Mouse (Mus musculus) kidney, embryonic 16.5 days (tissue): ENCODE results near the gene Ccdc63. TPM values are rescaled to one million over a fixed set of nuclear protein-coding genes. Genes with fewer than 3 reads are reported as not detected.

ENCODE experiments used
- ATAC-seq: fragments of 200-750 bp; cut with Nextera tagmentation; 2 replicates; pipeline ENCODE4 v1.8.0; 2017; ENCODE audit warnings: moderate TSS enrichment; ENCODE audit not compliant: low FRiP score, low TSS enrichment
- H3K27ac ChIP-seq: fragments of 300-500 bp; sonication (generic); 2 replicates; pipeline ENCODE4 v1.5.1; 2014; ENCODE audit warnings: low read length
- H3K27me3 ChIP-seq: fragments of 300-500 bp; sonication (generic); 2 replicates; pipeline ENCODE4 v1.6.1; 2014; ENCODE audit warnings: low read length, control low read depth, mixed read lengths; ENCODE audit not compliant: insufficient read depth
- H3K36me3 ChIP-seq: fragments of 300-500 bp; sonication (generic); 2 replicates; pipeline ENCODE4 v1.6.1; 2014; ENCODE audit warnings: low read length, control low read depth, mixed read lengths; ENCODE audit not compliant: insufficient read depth
- H3K4me1 ChIP-seq: fragments of 300-500 bp; sonication (generic); 2 replicates; pipeline ENCODE4 v1.6.1; 2014; ENCODE audit warnings: low read length, control low read depth, mixed read lengths; ENCODE audit not compliant: insufficient read depth
- H3K4me2 ChIP-seq: fragments of 300-500 bp; sonication (generic); replicated peaks from 2 replicates; pipeline ENCODE4 v1.6.1; 2014; ENCODE audit warnings: low read depth, low read length
- H3K4me3 ChIP-seq: fragments of 300-500 bp; sonication (generic); 2 replicates; pipeline ENCODE4 v1.5.1; 2014; ENCODE audit warnings: mild to moderate bottlenecking, low read length
- H3K9ac ChIP-seq: fragments of 300-500 bp; sonication (generic); replicated peaks from 2 replicates; pipeline ENCODE4 v1.6.1; 2014; ENCODE audit warnings: low read length
- H3K9me3 ChIP-seq: fragments of 300-500 bp; sonication (generic); 2 replicates; pipeline ENCODE4 v1.6.1; 2016; ENCODE audit warnings: low read length, control low read depth
- WGBS: fragments of 180-500 bp; shearing (Covaris S2); extraction: QIAGEN DNeasy Blood & Tissue Kit; methylation state at CpG from one replicate; pipeline ENCODE4 v1.1.7; 2014; 5-methylcytosine and 5-hydroxymethylcytosine counted together
- polyA plus RNA-seq: library from polyadenylated mRNA; unstranded; fragments of >200 nt; fragmentation: Nextera tagmentation; extraction: Ambion mirVana; gene quantifications from 2 replicates; pipeline ENCODE4 v1.2.1, GENCODE M21; 2015

Gene Ccdc63
- polyA plus RNA-seq, 1 experiment from 2014 or later = not detected

DNA sequence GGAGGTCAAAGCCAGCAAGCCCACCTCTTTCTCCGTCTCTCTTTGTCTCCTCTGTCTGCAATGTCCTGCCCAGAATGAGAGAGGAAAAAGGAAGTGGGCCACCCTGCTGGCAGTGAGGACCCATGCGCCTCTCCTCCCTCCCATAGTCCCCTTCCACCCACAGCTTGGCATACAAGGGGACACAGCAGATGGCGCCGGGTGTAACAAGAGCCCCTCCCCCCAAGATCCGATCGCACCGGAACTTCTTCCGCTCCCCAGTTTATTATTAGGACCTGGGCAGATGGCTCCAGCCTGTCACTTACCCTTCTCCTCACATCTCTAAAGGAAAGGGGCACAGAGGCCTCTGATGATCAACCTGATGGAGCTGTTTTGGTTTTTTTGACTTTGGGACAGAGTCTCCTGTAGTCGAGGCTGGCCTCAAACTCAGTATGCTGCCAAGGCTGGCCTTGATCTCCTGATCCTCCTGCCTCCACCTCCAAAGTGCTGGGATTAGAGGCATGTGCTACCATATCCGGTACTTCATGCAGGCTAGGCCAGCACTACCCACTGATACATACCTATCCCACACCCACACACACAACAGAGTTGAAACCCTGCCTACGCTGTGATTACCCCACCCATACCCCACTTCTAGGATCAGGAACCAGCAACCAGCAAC is 10.2 kb downstream of the Ccdc63 start:
- H3K4me1 ChIP-seq = peaks cover 12% of the 10 kb centered on the region
- H3K4me3 ChIP-seq = no peak overlapping the region
- no peak overlapping the region for H3K9ac ChIP-seq
- ATAC-seq = no peak
- no peaks in the 10 kb centered on the region for H3K9me3 ChIP-seq
- no peak overlapping the region for H3K27ac ChIP-seq
- WGBS = 87% methylated on average over 11 of the region's 11 CpGs
- H3K36me3 ChIP-seq = no peaks in the 10 kb centered on the region
- no peak overlapping the region for H3K4me2 ChIP-seq
- no peaks in the 10 kb centered on the region for H3K27me3 ChIP-seq

DNA sequence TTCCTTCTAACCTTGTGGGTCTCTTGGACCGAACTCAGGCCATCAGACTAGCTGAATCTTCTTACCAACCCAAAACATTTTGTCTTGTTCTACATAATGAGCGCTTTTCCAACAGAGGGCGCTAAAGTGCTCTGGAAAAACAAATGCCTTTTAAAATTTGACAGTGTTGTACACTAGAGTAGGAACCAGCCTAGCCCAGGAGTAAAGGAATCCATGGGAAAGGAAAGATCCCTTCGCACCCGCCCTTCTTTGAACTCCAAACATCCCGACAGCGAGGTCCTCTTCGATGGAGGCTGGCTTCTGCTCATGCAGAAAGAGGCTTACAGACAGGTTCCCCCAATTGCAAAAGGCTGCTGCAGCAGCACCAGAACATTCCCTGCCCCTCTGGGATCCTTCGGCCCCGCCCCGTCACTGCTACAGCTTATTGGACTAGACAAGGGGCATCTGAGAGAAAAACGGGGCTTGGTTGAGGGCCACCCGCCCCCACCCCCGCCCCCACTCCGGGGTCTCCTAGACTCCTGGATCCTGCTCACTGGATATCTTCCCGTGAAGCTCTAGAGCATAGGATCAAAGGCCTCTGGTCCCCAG is 11.5 kb downstream of the Ccdc63 start:
- H3K4me1 ChIP-seq = peaks cover 12% of the 10 kb centered on the region
- ATAC-seq = 0 out of 2 replicates have a peak, but pooled peaks have one; percentile 24
- no peaks in the 10 kb centered on the region for H3K27me3 ChIP-seq
- WGBS = 29% methylated on average over 16 of the region's 16 CpGs
- no peak overlapping the region for H3K27ac ChIP-seq
- no peak overlapping the region for H3K4me3 ChIP-seq
- no peaks in the 10 kb centered on the region for H3K36me3 ChIP-seq
- 0 out of 2 replicates have a peak overlapping the region, but pooled peaks have one; percentile 13 for H3K9ac ChIP-seq
- H3K4me2 ChIP-seq = 0 out of 2 replicates have a peak overlapping the region, but pooled peaks have one; percentile 24
- no peaks in the 10 kb centered on the region for H3K9me3 ChIP-seq

GRCm38 (mm10) chr5:122125211-122125760 is 15.3 kb downstream of the Ccdc63 start:
- Histone ChIP-seq H3K9ac (no peak overlapping the region), H3K27ac (no peak overlapping the region), H3K4me1 (no peaks in the 10 kb centered on the region), H3K4me2 (no peak overlapping the region), H3K27me3 (no peaks in the 10 kb centered on the region), H3K4me3 (no peak overlapping the region), H3K9me3 (no peaks in the 10 kb centered on the region), H3K36me3 (no peaks in the 10 kb centered on the region)
- 58% methylated on average over 8 of the region's 8 CpGs for WGBS
- no peak for ATAC-seq

DNA sequence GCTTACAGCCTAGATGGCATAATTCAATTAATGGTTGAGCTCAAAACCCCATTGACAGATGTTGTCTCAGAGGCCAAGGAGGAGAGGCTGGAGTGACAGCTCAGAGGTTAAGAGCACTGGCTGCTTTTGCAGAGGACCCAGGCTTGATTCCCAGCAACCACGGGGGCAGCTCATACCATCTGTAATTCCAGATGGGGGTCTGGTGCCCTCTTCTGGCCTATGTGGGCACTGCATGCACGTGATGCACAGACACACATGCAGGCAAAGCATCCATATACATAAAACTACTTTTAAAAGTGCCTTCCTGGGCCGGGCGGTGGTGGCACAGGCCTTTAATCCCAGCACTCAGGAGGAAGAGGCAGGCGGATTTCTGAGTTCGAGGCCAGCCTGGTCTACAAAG is 24.4 kb downstream of the Ccdc63 start:
- H3K27ac ChIP-seq = no peak overlapping the region
- no peak overlapping the region for H3K9ac ChIP-seq
- H3K4me2 ChIP-seq = no peak overlapping the region
- no peaks in the 10 kb centered on the region for H3K9me3 ChIP-seq
- no peak overlapping the region for H3K4me3 ChIP-seq
- ATAC-seq = no peak
- 87% methylated on average over 6 of the region's 6 CpGs for WGBS
- no peaks in the 10 kb centered on the region for H3K36me3 ChIP-seq
- no peaks in the 10 kb centered on the region for H3K27me3 ChIP-seq
- no peaks in the 10 kb centered on the region for H3K4me1 ChIP-seq

GRCm38 (mm10) chr5:122115266-122115763 is 25.3 kb downstream of the Ccdc63 start:
- no peak overlapping the region for H3K27ac ChIP-seq
- ATAC-seq = no peak
- no peaks in the 10 kb centered on the region for H3K4me1 ChIP-seq
- H3K36me3 ChIP-seq = no peaks in the 10 kb centered on the region
- no peak overlapping the region for H3K4me2 ChIP-seq
- H3K9ac ChIP-seq = no peak overlapping the region
- no peaks in the 10 kb centered on the region for H3K27me3 ChIP-seq
- H3K9me3 ChIP-seq = no peaks in the 10 kb centered on the region
- 97% methylated on average over 9 of the region's 9 CpGs for WGBS
- H3K4me3 ChIP-seq = no peak overlapping the region

DNA sequence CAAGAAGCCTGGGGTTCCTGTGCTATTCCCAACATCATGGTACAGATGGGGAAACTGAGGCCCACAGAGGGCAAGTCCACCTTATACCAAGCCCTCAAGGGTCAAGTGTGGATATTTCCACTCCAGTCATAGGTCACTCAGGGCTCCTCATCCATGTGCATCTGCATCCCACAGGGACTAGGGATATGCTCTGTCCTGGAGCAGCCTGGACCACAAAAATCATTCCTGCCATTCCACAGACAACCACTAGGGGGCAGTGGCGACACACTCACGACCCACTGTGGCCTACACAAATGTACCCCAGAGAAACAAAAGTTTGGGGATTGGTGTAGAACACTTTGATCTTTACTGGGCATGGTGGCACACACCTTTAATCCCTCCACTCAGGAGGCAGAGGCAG is 26.4 kb downstream of the Ccdc63 start:
- no peak overlapping the region for H3K4me2 ChIP-seq
- 2% methylated on average over 2 of the region's 2 CpGs for WGBS
- no peak overlapping the region for H3K27ac ChIP-seq
- no peak overlapping the region for H3K4me3 ChIP-seq
- no peaks in the 10 kb centered on the region for H3K36me3 ChIP-seq
- H3K27me3 ChIP-seq = no peaks in the 10 kb centered on the region
- no peak overlapping the region for H3K9ac ChIP-seq
- H3K4me1 ChIP-seq = peaks cover 1% of the 10 kb centered on the region; the same call in 1 of the 2 replicates
- no peak for ATAC-seq
- H3K9me3 ChIP-seq = no peaks in the 10 kb centered on the region

DNA sequence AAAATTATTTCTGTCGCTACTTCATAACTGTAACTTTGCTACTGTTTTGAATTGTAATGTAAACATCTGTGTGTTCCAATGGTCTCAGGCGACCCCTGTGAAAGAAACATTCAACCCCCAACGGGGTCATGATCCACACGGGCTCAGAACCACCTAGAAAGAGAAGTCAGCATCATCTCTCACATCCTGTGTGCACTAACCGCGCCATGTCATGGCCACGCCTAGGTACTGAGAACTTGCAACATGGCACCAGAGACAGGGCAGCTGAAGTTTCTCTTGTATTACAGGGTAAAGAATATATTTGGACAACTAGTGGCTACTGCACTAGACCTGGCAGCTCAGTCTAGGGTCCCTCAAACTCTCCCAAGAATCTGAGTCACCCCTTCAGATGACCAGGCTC is 27.2 kb downstream of the Ccdc63 start:
- H3K4me2 ChIP-seq = no peak overlapping the region
- H3K27ac ChIP-seq = no peak overlapping the region
- 78% methylated on average over 7 of the region's 7 CpGs for WGBS
- no peaks in the 10 kb centered on the region for H3K36me3 ChIP-seq
- ATAC-seq = no peak
- H3K4me1 ChIP-seq = peaks cover 3% of the 10 kb centered on the region; the same call in 1 of the 2 replicates
- H3K9ac ChIP-seq = no peak overlapping the region
- H3K4me3 ChIP-seq = no peak overlapping the region
- H3K9me3 ChIP-seq = no peaks in the 10 kb centered on the region
- no peaks in the 10 kb centered on the region for H3K27me3 ChIP-seq

DNA sequence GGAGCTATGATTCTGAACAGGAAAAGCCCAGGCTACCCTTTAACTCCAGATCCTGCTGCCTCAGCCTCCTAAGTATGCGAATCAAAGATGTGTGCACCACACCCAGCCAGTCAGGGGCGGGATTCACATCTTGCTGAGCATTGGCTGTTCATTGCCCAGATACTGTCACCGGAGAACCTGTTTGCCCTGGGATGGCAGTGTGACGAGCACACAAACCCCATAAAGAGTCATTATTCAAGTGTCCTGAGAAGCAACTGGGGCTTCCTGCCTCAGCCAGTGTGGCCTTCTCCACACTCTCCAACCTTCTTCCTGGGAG is 28.7 kb downstream of the Ccdc63 start:
- 29% methylated on average over 4 of the region's 4 CpGs for WGBS
- Histone ChIP-seq H3K4me3 (no peak overlapping the region), H3K4me1 (peaks cover 3% of the 10 kb centered on the region; the same call in 1 of the 2 replicates), H3K9ac (no peak overlapping the region), H3K27me3 (no peaks in the 10 kb centered on the region), H3K9me3 (no peaks in the 10 kb centered on the region), H3K36me3 (no peaks in the 10 kb centered on the region), H3K4me2 (0 out of 2 replicates have a peak overlapping the region, but pooled peaks have one; percentile 21), H3K27ac (no peak overlapping the region)
- ATAC-seq = no peak

DNA sequence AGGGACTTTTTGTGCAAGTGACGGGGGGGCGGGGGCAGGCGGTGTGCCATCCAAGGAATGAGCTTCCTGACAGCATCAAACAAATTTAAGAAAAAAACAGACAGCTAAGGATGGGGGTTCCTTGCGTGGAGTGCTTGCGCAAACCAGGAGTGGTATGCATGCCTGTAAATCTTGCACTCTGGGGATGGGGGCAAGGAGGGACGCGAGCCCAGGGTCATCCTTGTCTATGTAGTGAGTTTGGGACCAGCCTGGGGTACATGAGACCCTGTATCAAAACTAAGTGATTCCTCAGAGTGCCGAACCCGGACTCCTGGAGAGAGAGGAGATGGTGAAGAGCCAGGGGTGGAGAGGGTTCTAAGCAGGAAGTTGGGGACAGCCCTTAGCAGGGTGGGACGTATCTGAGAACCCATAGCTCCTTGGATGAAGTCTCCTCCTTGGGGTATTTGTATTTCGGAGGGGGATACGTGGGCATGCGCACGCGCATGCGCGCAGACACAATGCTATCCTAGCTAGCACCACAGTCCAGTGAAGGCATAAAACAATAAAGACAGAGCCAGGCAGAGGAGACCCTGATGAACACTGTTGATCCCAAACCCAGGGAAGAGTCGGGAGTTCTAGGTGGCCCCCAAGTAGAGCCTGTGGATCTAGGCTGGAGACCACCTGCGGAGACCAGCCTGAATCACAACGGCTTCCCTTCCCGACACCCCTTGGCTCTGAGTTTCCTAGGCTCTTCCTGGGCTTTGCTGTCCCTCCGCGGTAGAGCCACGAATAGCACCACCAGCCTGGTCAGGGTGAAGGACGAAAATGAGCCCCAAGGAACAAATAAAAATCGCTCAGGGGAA is 29.3 kb downstream of the Ccdc63 start:
- no peak overlapping the region for H3K27ac ChIP-seq
- H3K27me3 ChIP-seq = no peaks in the 10 kb centered on the region
- no peaks in the 10 kb centered on the region for H3K36me3 ChIP-seq
- H3K4me1 ChIP-seq = peaks cover 3% of the 10 kb centered on the region; the same call in 1 of the 2 replicates
- no peak overlapping the region for H3K4me3 ChIP-seq
- WGBS = 65% methylated on average over 26 of the region's 26 CpGs
- ATAC-seq = no peak
- H3K9ac ChIP-seq = no peak overlapping the region
- H3K9me3 ChIP-seq = no peaks in the 10 kb centered on the region
- H3K4me2 ChIP-seq = 0 out of 2 replicates have a peak overlapping the region, but pooled peaks have one; percentile 21
